Mouse (Mus musculus) forebrain, embryonic 14.5 days (tissue): ENCODE data around the gene Slc22a14. TPM values are rescaled to one million over a fixed set of nuclear protein-coding genes. Genes with fewer than 3 reads are reported as not detected.
A peak's percentile ranks its signal among the peaks of the same experiment; 100 is the strongest.

ENCODE experiments used
- ATAC-seq: fragments of 200-750 bp; cut with Nextera tagmentation; 2 replicates; pipeline ENCODE4 v1.8.0; 2017; ENCODE audit warnings: mild to moderate bottlenecking, moderate library complexity
- DNase-seq: peaks from one replicate; pipeline ENCODE4 v3.0.0-alpha.2; 2015; ENCODE audit warnings: low spot score
- H3K27ac ChIP-seq: fragments of 300-500 bp; sonication (generic); 2 replicates; pipeline ENCODE4 v1.5.1; 2014; ENCODE audit warnings: low read depth, mild to moderate bottlenecking, control low read depth, low read length, moderate library complexity
- H3K27me3 ChIP-seq: fragments of 300-500 bp; sonication (generic); replicated peaks from 2 replicates; pipeline ENCODE4 v1.6.1; 2014; ENCODE audit warnings: low read length, control low read depth, mixed read lengths; ENCODE audit not compliant: control insufficient read depth, insufficient read depth
- H3K36me3 ChIP-seq: fragments of 300-500 bp; sonication (generic); 2 replicates; pipeline ENCODE4 v1.6.1; 2014; ENCODE audit warnings: low read length, control low read depth; ENCODE audit not compliant: control insufficient read depth, insufficient read depth
- H3K4me1 ChIP-seq: fragments of 300-500 bp; sonication (generic); 2 replicates; pipeline ENCODE4 v1.6.1; 2014; ENCODE audit warnings: antibody characterized with exemption, low read length, control low read depth; ENCODE audit not compliant: control insufficient read depth, insufficient read depth
- H3K4me2 ChIP-seq: fragments of 300-500 bp; sonication (generic); 2 replicates; pipeline ENCODE4 v1.6.1; 2014; ENCODE audit warnings: mild to moderate bottlenecking, control low read depth, low read length
- H3K4me3 ChIP-seq: fragments of 300-500 bp; sonication (generic); 2 replicates; pipeline ENCODE4 v1.5.1; 2014; ENCODE audit warnings: low read depth, low read length, control low read depth
- H3K9ac ChIP-seq: fragments of 300-500 bp; sonication (generic); 2 replicates; pipeline ENCODE4 v1.6.1; 2014; ENCODE audit warnings: mild to moderate bottlenecking, low read length, control low read depth, moderate library complexity
- H3K9me3 ChIP-seq: fragments of 300-500 bp; sonication (generic); replicated peaks from 2 replicates; pipeline ENCODE4 v1.6.1; 2016; ENCODE audit warnings: low read length, control low read depth, mixed read lengths; ENCODE audit not compliant: control insufficient read depth
- WGBS: fragments of 180-500 bp; shearing (Covaris S2); extraction: QIAGEN DNeasy Blood & Tissue Kit; methylation state at CpG from one replicate; pipeline ENCODE4 v1.1.7; 2014; 5-methylcytosine and 5-hydroxymethylcytosine counted together
- polyA plus RNA-seq: library from polyadenylated mRNA; unstranded; fragments of >200 nt; fragmentation: Nextera tagmentation; extraction: Ambion mirVana; gene quantifications from 2 replicates; pipeline ENCODE4 v1.2.1, GENCODE M21; 2014

Gene Slc22a14
- polyA plus RNA-seq, 1 experiment from 2014 or later, result not detected

DNA sequence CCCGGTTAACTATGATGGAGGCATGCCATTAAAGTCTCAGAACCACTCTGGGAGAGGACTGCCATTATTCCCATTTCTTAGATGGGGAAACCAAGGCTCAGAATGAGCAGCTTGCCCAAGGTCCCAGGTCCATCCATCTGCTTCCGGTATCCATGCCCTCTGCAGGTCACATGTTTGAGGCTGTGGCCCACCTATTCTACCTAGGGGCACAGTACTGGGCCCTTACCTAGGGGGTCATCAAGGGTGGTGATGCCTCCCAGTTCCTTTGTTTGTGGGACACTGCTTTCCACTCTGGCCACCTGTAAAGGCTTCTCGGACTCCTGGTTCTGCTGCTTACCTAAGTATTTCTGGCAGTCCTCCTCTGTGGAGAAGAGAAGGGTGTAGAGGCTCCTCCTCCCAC is 27.0 kb downstream of the Slc22a14 start:
- WGBS, result 96% methylated on average over 3 of the region's 3 CpGs
- Histone ChIP-seq H3K9ac (no peak overlapping the region), H3K27ac (no peak overlapping the region), H3K27me3 (no peaks in the 10 kb centered on the region), H3K9me3 (no peaks in the 10 kb centered on the region), H3K4me2 (no peak overlapping the region), H3K36me3 (peaks cover 6% of the 10 kb centered on the region), H3K4me1 (peaks cover 19% of the 10 kb centered on the region), H3K4me3 (no peak overlapping the region)
- ATAC-seq (no peak), DNase-seq (no peak)

GRCm38 (mm10) chr9:119337842-119338241 is 27.5 kb downstream of the Slc22a14 start:
- Histone ChIP-seq H3K4me2 (no peak overlapping the region), H3K27me3 (no peaks in the 10 kb centered on the region), H3K4me1 (peaks cover 17% of the 10 kb centered on the region), H3K36me3 (peaks cover under 1% of the 10 kb centered on the region; the same call in 1 of the 2 replicates), H3K9ac (no peak overlapping the region), H3K9me3 (no peaks in the 10 kb centered on the region), H3K27ac (no peak overlapping the region), H3K4me3 (no peak overlapping the region)
- WGBS, result 91% methylated on average over 14 of the region's 14 CpGs
- no peak for DNase-seq
- ATAC-seq, result no peak

DNA sequence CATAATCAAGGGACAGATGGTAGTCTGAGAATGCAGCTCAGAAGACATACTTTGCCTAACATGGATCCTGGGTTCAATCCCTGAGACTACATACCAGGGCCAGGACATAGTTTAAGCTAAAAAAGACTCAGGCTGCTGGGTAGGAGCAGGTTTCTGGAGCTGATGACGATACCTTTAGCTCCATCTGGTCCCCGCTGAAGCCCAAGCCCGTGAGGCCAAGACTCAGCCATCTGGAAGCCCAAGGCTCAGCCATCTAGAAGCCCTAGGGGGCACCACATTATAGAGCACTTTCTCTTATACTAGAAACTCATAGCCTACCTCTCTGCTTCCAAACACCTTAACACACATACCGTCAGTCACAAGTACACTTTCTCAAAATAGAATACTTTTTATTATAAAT is 29.8 kb downstream of the Slc22a14 start:
- H3K9ac ChIP-seq, result no peak overlapping the region
- H3K4me1 ChIP-seq, result peaks cover 8% of the 10 kb centered on the region
- 82% methylated on average over 4 of the region's 4 CpGs for WGBS
- no peaks in the 10 kb centered on the region for H3K27me3 ChIP-seq
- H3K36me3 ChIP-seq, result no peaks in the 10 kb centered on the region
- no peak for DNase-seq
- no peaks in the 10 kb centered on the region for H3K9me3 ChIP-seq
- no peak for ATAC-seq
- H3K4me2 ChIP-seq, result no peak overlapping the region
- no peak overlapping the region for H3K27ac ChIP-seq
- H3K4me3 ChIP-seq, result no peak overlapping the region

DNA sequence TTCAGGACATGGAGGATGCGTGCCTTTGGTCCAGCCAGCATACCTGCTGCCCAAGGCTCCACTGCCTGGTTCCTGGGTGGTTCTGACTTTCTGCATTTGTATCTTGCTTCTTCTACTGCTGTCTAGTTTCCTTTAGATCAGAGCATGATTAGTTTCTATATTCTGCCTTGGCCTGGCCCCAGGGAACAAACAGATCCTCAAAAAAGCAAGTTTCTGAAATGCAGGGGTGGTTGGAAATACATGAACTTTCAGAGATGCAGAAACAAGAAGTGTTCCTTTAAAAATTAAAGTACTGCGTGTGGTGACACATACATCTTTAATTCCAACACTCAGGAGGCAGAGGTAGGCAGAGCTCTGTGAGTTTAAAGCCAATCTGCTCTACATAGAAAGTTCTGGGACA is 30.5 kb downstream of the Slc22a14 start:
- Histone ChIP-seq H3K9ac (no peak overlapping the region), H3K4me3 (no peak overlapping the region), H3K27ac (no peak overlapping the region), H3K4me2 (no peak overlapping the region), H3K36me3 (no peaks in the 10 kb centered on the region), H3K9me3 (no peaks in the 10 kb centered on the region), H3K27me3 (no peaks in the 10 kb centered on the region), H3K4me1 (peaks cover 6% of the 10 kb centered on the region)
- ATAC-seq (no peak), DNase-seq (no peak)
- 80% methylated on average over 2 of the region's 2 CpGs for WGBS

- no peak overlapping the region for H3K9ac ChIP-seq
- WGBS, result 79% methylated on average over 10 of the region's 10 CpGs
- H3K4me3 ChIP-seq, result no peak overlapping the region
- H3K9me3 ChIP-seq, result no peaks in the 10 kb centered on the region
- no peaks in the 10 kb centered on the region for H3K36me3 ChIP-seq
- DNase-seq (no peak), ATAC-seq (no peak)
- H3K27me3 ChIP-seq, result no peaks in the 10 kb centered on the region
- H3K4me1 ChIP-seq, result peaks cover under 1% of the 10 kb centered on the region; the same call in 1 of the 2 replicates
- H3K4me2 ChIP-seq, result no peak overlapping the region
- H3K27ac ChIP-seq, result no peak overlapping the region
Measured at GRCm38 (mm10) chr9:119334324-119334723, 31.0 kb downstream of the Slc22a14 start.

- ATAC-seq (no peak), DNase-seq (no peak)
- no peak overlapping the region for H3K4me3 ChIP-seq
- 93% methylated on average over 15 of the region's 15 CpGs for WGBS
- H3K4me1 ChIP-seq, result no peaks in the 10 kb centered on the region
- no peaks in the 10 kb centered on the region for H3K36me3 ChIP-seq
- no peaks in the 10 kb centered on the region for H3K9me3 ChIP-seq
- H3K4me2 ChIP-seq, result no peak overlapping the region
- H3K27me3 ChIP-seq, result no peaks in the 10 kb centered on the region
- H3K9ac ChIP-seq, result no peak overlapping the region
- no peak overlapping the region for H3K27ac ChIP-seq
Measured at GRCm38 (mm10) chr9:119330186-119330963, 35.0 kb downstream of the Slc22a14 start.

DNA sequence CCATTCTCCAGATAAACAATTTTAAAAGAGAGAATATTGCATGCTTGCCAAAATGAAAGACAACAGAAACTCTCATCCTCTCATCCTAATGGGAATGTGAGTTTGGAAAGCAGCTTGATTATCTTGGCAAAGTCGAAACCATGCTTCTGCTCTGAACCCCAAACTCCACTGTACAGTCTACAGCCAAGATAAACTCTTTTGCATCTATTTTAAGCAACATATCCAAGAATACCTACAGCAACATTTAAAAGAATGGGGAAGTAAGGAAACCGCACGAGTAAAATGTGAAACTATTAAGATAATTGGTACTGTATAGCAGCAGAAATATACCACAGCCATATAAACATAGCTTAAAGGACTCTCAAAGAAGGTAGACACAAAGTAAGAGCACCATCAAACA is 36.9 kb downstream of the Slc22a14 start:
- Histone ChIP-seq H3K27ac (no peak overlapping the region), H3K4me1 (peaks cover under 1% of the 10 kb centered on the region; the same call in 1 of the 2 replicates), H3K36me3 (no peaks in the 10 kb centered on the region), H3K9me3 (no peaks in the 10 kb centered on the region), H3K9ac (no peak overlapping the region), H3K27me3 (no peaks in the 10 kb centered on the region), H3K4me2 (no peak overlapping the region), H3K4me3 (no peak overlapping the region)
- no peak for DNase-seq
- 87% methylated on average over 3 of the region's 3 CpGs for WGBS
- ATAC-seq, result no peak

- no peak overlapping the region for H3K4me3 ChIP-seq
- ATAC-seq (no peak), DNase-seq (no peak)
- H3K27ac ChIP-seq, result no peak overlapping the region
- no peak overlapping the region for H3K4me2 ChIP-seq
- peaks cover 17% of the 10 kb centered on the region for H3K4me1 ChIP-seq
- H3K36me3 ChIP-seq, result no peaks in the 10 kb centered on the region
- no peaks in the 10 kb centered on the region for H3K9me3 ChIP-seq
- H3K27me3 ChIP-seq, result no peaks in the 10 kb centered on the region
- 79% methylated on average over 1 of the region's 1 CpGs for WGBS
- H3K9ac ChIP-seq, result no peak overlapping the region
Measured at GRCm38 (mm10) chr9:119324130-119324529, 41.2 kb downstream of the Slc22a14 start.

GRCm38 (mm10) chr9:119323260-119323645 is 42.1 kb downstream of the Slc22a14 start:
- Histone ChIP-seq H3K27me3 (no peaks in the 10 kb centered on the region), H3K36me3 (no peaks in the 10 kb centered on the region), H3K4me3 (peak overlapping the region; percentile 92), H3K4me2 (peak overlapping the region; percentile 98), H3K27ac (peak overlapping the region; percentile 91), H3K9me3 (no peaks in the 10 kb centered on the region), H3K9ac (peak overlapping the region; percentile 87), H3K4me1 (peaks cover 17% of the 10 kb centered on the region)
- ATAC-seq, result no peak
- DNase-seq, result no peak
- 6% methylated on average over 9 of the region's 9 CpGs for WGBS
